Mouse (Mus musculus) lung, embryonic 14.5 days (tissue): ENCODE measurements around the gene Pou2f3. TPM values are rescaled to one million over a fixed set of nuclear protein-coding genes. Genes with fewer than 3 reads are reported as not detected.
A peak's percentile ranks its signal among the peaks of the same experiment; 100 is the strongest.

Experiments used
- ATAC-seq: fragments of 200-750 bp; cut with Nextera tagmentation; 2 replicates; pipeline ENCODE4 v1.8.0; 2017; ENCODE audit warnings: mild to moderate bottlenecking, moderate TSS enrichment, moderate library complexity; ENCODE audit not compliant: insufficient read depth
- DNase-seq: peaks from one replicate; pipeline ENCODE4 v3.0.0-alpha.2; 2015
- H3K27ac ChIP-seq: fragments of 300-500 bp; sonication (generic); 2 replicates; pipeline ENCODE4 v1.5.1; 2014; ENCODE audit warnings: low read depth, mild to moderate bottlenecking, moderate library complexity
- H3K27me3 ChIP-seq: fragments of 300-500 bp; sonication (generic); 2 replicates; pipeline ENCODE4 v1.6.1; 2014; ENCODE audit warnings: low read length, control low read depth; ENCODE audit not compliant: insufficient read depth
- H3K36me3 ChIP-seq: fragments of 300-500 bp; sonication (generic); 2 replicates; pipeline ENCODE4 v1.6.1; 2014; ENCODE audit warnings: control low read depth; ENCODE audit not compliant: insufficient read depth
- H3K4me1 ChIP-seq: fragments of 300-500 bp; sonication (generic); 2 replicates; pipeline ENCODE4 v1.6.1; 2014; ENCODE audit warnings: antibody characterized with exemption, control low read depth; ENCODE audit not compliant: insufficient read depth
- H3K4me2 ChIP-seq: fragments of 300-500 bp; sonication (generic); 2 replicates; pipeline ENCODE4 v1.6.1; 2014; ENCODE audit warnings: mild to moderate bottlenecking
- H3K4me3 ChIP-seq: fragments of 300-500 bp; sonication (generic); 2 replicates; pipeline ENCODE4 v1.5.1; 2014; ENCODE audit warnings: low read depth, low read length
- H3K9ac ChIP-seq: fragments of 300-500 bp; sonication (generic); 2 replicates; pipeline ENCODE4 v1.6.1; 2014
- H3K9me3 ChIP-seq: fragments of 300-500 bp; sonication (generic); 2 replicates; pipeline ENCODE4 v1.6.1; 2016; ENCODE audit warnings: low read depth, low read length, control low read depth
- CTCF ChIP-seq: IDR thresholded peaks from 2 replicates; pipeline ENCODE4 v1.5.1; 2016; ENCODE audit warnings: antibody characterized with exemption, low read depth
- WGBS: fragments of 180-500 bp; shearing (Covaris S2); extraction: QIAGEN DNeasy Blood & Tissue Kit; methylation state at CpG from one replicate; pipeline ENCODE4 v1.1.7; 2014; 5-methylcytosine and 5-hydroxymethylcytosine counted together
- polyA plus RNA-seq: library from polyadenylated mRNA; unstranded; fragments of >200 nt; fragmentation: Nextera tagmentation; extraction: Ambion mirVana; gene quantifications from 2 replicates; pipeline ENCODE4 v1.2.1, GENCODE M21; 2014

Pou2f3 gene
- polyA plus RNA-seq, 1 experiment from 2014 or later: 0.08 TPM

- WGBS: 49% methylated on average over 7 of the region's 7 CpGs
Measured at GRCm38 (mm10) chr9:43084496-43085362, 125.4 kb downstream of the Pou2f3 start.

GRCm38 (mm10) chr9:43083441-43084055 is 126.6 kb downstream of the Pou2f3 start:
- DNase-seq (no peak), ATAC-seq (no peak)
- no peaks in the 10 kb centered on the region for H3K9me3 ChIP-seq
- peaks cover 18% of the 10 kb centered on the region for H3K4me1 ChIP-seq
- H3K4me3 ChIP-seq: no peak overlapping the region
- H3K36me3 ChIP-seq: no peaks in the 10 kb centered on the region
- no peak for TF ChIP-seq CTCF
- no peaks in the 10 kb centered on the region for H3K27me3 ChIP-seq
- WGBS: 48% methylated on average over 7 of the region's 7 CpGs
- H3K27ac ChIP-seq: no peak overlapping the region
- H3K4me2 ChIP-seq: no peak overlapping the region
- H3K9ac ChIP-seq: no peak overlapping the region

More at GRCm38 (mm10) chr9:43084496-43085362, 125.4 kb downstream of the Pou2f3 start:
- Histone ChIP-seq H3K27ac (peak overlapping the region; percentile 82), H3K4me2 (0 out of 2 replicates have a peak overlapping the region, but pooled peaks have one; percentile 23), H3K27me3 (no peaks in the 10 kb centered on the region), H3K4me1 (peaks cover 18% of the 10 kb centered on the region), H3K9ac (no peak overlapping the region), H3K36me3 (no peaks in the 10 kb centered on the region), H3K4me3 (no peak overlapping the region), H3K9me3 (no peaks in the 10 kb centered on the region)
- peak; percentile 59 for DNase-seq
- TF ChIP-seq CTCF: no peak
- ATAC-seq: no peak

GRCm38 (mm10) chr9:43078711-43079110 is 131.5 kb downstream of the Pou2f3 start:
- ATAC-seq: no peak
- no peak for TF ChIP-seq CTCF
- Histone ChIP-seq H3K4me3 (no peak overlapping the region), H3K27ac (no peak overlapping the region), H3K9me3 (no peaks in the 10 kb centered on the region), H3K4me1 (peaks cover 11% of the 10 kb centered on the region), H3K36me3 (no peaks in the 10 kb centered on the region), H3K27me3 (no peaks in the 10 kb centered on the region), H3K9ac (no peak overlapping the region), H3K4me2 (no peak overlapping the region)
- 80% methylated on average over 3 of the region's 3 CpGs for WGBS
- DNase-seq: no peak

- Histone ChIP-seq H3K4me1 (peaks cover 8% of the 10 kb centered on the region), H3K36me3 (no peaks in the 10 kb centered on the region), H3K4me3 (no peak overlapping the region), H3K27ac (no peak overlapping the region), H3K4me2 (no peak overlapping the region), H3K9ac (no peak overlapping the region), H3K9me3 (no peaks in the 10 kb centered on the region), H3K27me3 (no peaks in the 10 kb centered on the region)
- ATAC-seq (no peak), DNase-seq (no peak)
- TF ChIP-seq CTCF: no peak
- 54% methylated on average over 7 of the region's 7 CpGs for WGBS
Measured at GRCm38 (mm10) chr9:43076163-43076562, 134.0 kb downstream of the Pou2f3 start.

GRCm38 (mm10) chr9:43074611-43075010 is 135.6 kb downstream of the Pou2f3 start:
- Histone ChIP-seq H3K27ac (no peak overlapping the region), H3K27me3 (no peaks in the 10 kb centered on the region), H3K36me3 (no peaks in the 10 kb centered on the region), H3K4me2 (no peak overlapping the region), H3K9ac (no peak overlapping the region), H3K9me3 (no peaks in the 10 kb centered on the region), H3K4me3 (no peak overlapping the region), H3K4me1 (no peaks in the 10 kb centered on the region)
- no peak for TF ChIP-seq CTCF
- ATAC-seq (no peak), DNase-seq (no peak)
- WGBS: 94% methylated on average over 1 of the region's 1 CpGs

Other genes starting within 250 kb of the Pou2f3 start
- gene Arhgef12, start 103.1 kb downstream of the Pou2f3 start, polyA plus RNA-seq: 19.1 and 24.7 TPM in 2 replicates
- gene Tmem136, start 93.8 kb downstream of the Pou2f3 start, polyA plus RNA-seq: 5.3 and 5.9 TPM in 2 replicates
- 84.5 and 95.4 TPM in 2 replicates for gene Oaf, start 29.5 kb upstream of the Pou2f3 start, polyA plus RNA-seq
- gene Trim29, start 100.5 kb upstream of the Pou2f3 start, polyA plus RNA-seq: 0.19 and 0.21 TPM in 2 replicates